Mouse (Mus musculus): Measurements from ENCODE around the gene Bud13. TPM values are rescaled to one million over a fixed set of nuclear protein-coding genes. Genes with fewer than 3 reads are reported as not detected.

Bud13 gene
- total and polyA plus RNA-seq, 2 experiments from 2014 or later: 11.8 to 12.6 TPM

- H3K4me1 ChIP-seq (ENCODE audit: insufficient read depth, low read length): no peaks in the 10 kb centered on the region
- WGBS: 88% methylated on average over 7 of the region's 7 CpGs
- no peak overlapping the region for H3K4me2 ChIP-seq (ENCODE audit: low read depth, low read length)
- no peak overlapping the region for H3K27ac ChIP-seq
- H3K4me3 ChIP-seq (ENCODE audit: low read length): no peak overlapping the region
- no peaks in the 10 kb centered on the region for H3K27me3 ChIP-seq (ENCODE audit: insufficient read depth, low read length)
- no peaks in the 10 kb centered on the region for H3K36me3 ChIP-seq (ENCODE audit: insufficient read depth, low read length)
- H3K9me3 ChIP-seq (ENCODE audit: low read length): no peaks in the 10 kb centered on the region
- H3K9ac ChIP-seq (replicated peaks; ENCODE audit: low read length): no peak overlapping the region
- ATAC-seq: no peak
- DNase-seq (ENCODE audit: low spot score): no peak
- TF ChIP-seq CTCF (IDR thresholded peaks at IDR 0.05; ENCODE audit: low read depth): no peak
Measured at GRCm38 (mm10) chr9:46261131-46261530, 21.7 kb upstream of the Bud13 start.

DNA sequence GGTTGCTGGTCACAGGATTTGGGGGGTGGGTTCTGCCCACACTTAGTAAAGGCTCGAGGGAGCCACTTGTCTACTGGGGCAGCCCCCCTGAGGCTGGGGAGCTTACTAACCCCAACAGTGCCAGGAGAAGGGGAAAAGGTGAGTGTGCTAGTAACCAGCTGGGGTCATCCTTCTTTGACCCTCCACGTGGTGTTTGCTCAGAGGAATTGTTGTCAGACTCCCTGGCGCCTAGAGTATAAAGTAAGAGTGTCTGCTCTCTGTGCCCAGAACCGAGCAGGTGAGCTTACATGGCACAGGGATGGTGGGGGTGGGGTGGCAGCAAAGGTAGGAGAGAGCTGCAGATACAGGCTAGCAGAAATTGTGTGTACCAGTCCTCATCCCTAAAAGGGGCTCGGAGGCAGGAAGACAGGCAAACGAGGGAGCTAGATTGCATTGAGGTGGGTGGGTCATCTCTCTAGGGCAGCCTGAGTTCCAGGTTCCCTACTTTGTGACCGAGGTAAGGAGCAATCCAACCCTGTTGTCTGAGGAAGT is 14.4 kb upstream of the Bud13 start, which contains the start of gene Apoa5:
Gene Apoa5, plus strand, starts transcription at position 291 of the 531 bp plus-strand sequence.
- Histone ChIP-seq H3K9ac (replicated peaks; ENCODE audit: low read length) (no peak within 1 kb of the TSS), H3K4me1 (ENCODE audit: insufficient read depth, low read length) (no peaks in the 10 kb centered on the region), H3K27ac (no peak within 1 kb of the TSS), H3K9me3 (ENCODE audit: low read length) (no peaks in the 10 kb centered on the region), H3K27me3 (ENCODE audit: insufficient read depth, low read length) (no peaks in the 10 kb centered on the region; the same call in 1 of the 2 replicates), H3K4me2 (ENCODE audit: low read depth, low read length) (no peak within 1 kb of the TSS), H3K4me3 (ENCODE audit: low read length) (no peak within 1 kb of the TSS), H3K36me3 (ENCODE audit: insufficient read depth, low read length) (no peaks in the 10 kb centered on the region)
- WGBS: 57% methylated on average over 7 of the region's 7 CpGs
- ATAC-seq (no peak), DNase-seq (ENCODE audit: low spot score) (no peak)
- TF ChIP-seq CTCF (IDR thresholded peaks at IDR 0.05; ENCODE audit: low read depth): no peak

DNA sequence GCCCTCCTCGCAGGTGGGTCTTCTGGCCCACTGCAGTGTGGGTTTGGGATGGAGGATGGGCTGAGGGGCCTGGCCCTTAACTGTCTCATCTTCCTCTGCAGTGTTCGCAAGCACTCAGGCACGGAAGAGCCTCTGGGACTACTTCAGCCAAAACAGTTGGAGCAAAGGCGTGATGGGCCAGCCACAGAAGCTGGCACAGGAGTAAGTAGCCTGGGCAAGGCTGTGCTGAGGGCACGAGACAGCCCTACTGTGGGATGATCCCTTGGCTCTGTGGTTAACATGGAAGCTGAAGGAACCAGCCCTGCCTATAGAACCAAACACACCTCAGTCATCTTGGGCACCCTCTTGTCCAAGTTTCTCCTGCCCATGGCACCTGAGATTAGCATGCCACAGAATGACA is 13.7 kb upstream of the Bud13 start:
- no peak for DNase-seq (ENCODE audit: low spot score)
- H3K9me3 ChIP-seq (ENCODE audit: low read length): no peaks in the 10 kb centered on the region
- H3K27ac ChIP-seq: no peak overlapping the region
- no peaks in the 10 kb centered on the region for H3K36me3 ChIP-seq (ENCODE audit: insufficient read depth, low read length)
- H3K9ac ChIP-seq (replicated peaks; ENCODE audit: low read length): no peak overlapping the region
- H3K4me1 ChIP-seq (ENCODE audit: insufficient read depth, low read length): peaks cover 5% of the 10 kb centered on the region; the same call in 1 of the 2 replicates
- no peaks in the 10 kb centered on the region; the same call in 1 of the 2 replicates for H3K27me3 ChIP-seq (ENCODE audit: insufficient read depth, low read length)
- H3K4me3 ChIP-seq (ENCODE audit: low read length): no peak overlapping the region
- 85% methylated on average over 5 of the region's 5 CpGs for WGBS
- H3K4me2 ChIP-seq (ENCODE audit: low read depth, low read length): no peak overlapping the region
- TF ChIP-seq CTCF (IDR thresholded peaks at IDR 0.05; ENCODE audit: low read depth): no peak
- no peak for ATAC-seq

GRCm38 (mm10) chr9:46270782-46271181 is 12.0 kb upstream of the Bud13 start:
- H3K36me3 ChIP-seq (ENCODE audit: insufficient read depth, low read length): peaks cover 9% of the 10 kb centered on the region
- peaks cover 5% of the 10 kb centered on the region; the same call in 1 of the 2 replicates for H3K4me1 ChIP-seq (ENCODE audit: insufficient read depth, low read length)
- no peaks in the 10 kb centered on the region; the same call in 1 of the 2 replicates for H3K27me3 ChIP-seq (ENCODE audit: insufficient read depth, low read length)
- no peak overlapping the region for H3K4me2 ChIP-seq (ENCODE audit: low read depth, low read length)
- H3K27ac ChIP-seq: no peak overlapping the region
- TF ChIP-seq CTCF (IDR thresholded peaks at IDR 0.05; ENCODE audit: low read depth): no peak
- no peak overlapping the region for H3K4me3 ChIP-seq (ENCODE audit: low read length)
- H3K9ac ChIP-seq (replicated peaks; ENCODE audit: low read length): no peak overlapping the region
- no peak for DNase-seq (ENCODE audit: low spot score)
- 94% methylated on average over 4 of the region's 4 CpGs for WGBS
- no peaks in the 10 kb centered on the region for H3K9me3 ChIP-seq (ENCODE audit: low read length)
- no peak for ATAC-seq

DNA sequence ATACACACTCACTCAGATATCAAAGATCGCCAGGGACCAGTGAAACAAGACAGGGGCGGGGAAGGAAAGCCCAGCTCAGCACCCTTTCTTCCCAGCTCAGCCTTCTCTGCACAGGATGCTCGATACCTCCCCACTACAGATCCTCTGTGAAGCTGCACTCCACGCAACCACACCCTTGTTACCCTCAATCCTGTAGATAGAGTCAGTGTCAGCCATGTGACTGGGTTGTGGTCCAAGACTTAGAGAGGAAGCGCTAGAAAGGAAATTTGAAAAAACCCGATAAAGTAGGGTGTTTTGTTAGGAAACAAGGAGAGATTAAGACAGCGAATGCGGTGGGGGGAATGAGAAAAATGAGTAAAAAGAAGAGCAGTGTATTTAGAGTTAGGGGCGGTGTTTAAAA is 10.7 kb upstream of the Bud13 start:
- H3K4me3 ChIP-seq (ENCODE audit: low read length): no peak overlapping the region
- TF ChIP-seq CTCF (IDR thresholded peaks at IDR 0.05; ENCODE audit: low read depth): no peak

GRCm38 (mm10) chr9:46272677-46273454 is 9.9 kb upstream of the Bud13 start, which contains the start of gene Zpr1:
Gene Zpr1, plus strand, starts transcription at chr9:46273064.
- Histone ChIP-seq H3K9me3 (ENCODE audit: low read length) (no peaks in the 10 kb centered on the region), H3K36me3 (ENCODE audit: insufficient read depth, low read length) (peaks cover 30% of the 10 kb centered on the region), H3K9ac (replicated peaks; ENCODE audit: low read length) (peak within 1 kb of the TSS; percentile 68), H3K4me3 (ENCODE audit: low read length) (peak within 1 kb of the TSS; percentile 71), H3K27ac (peak within 1 kb of the TSS; percentile 70), H3K27me3 (ENCODE audit: insufficient read depth, low read length) (no peaks in the 10 kb centered on the region; the same call in 1 of the 2 replicates), H3K4me1 (ENCODE audit: insufficient read depth, low read length) (peaks cover 5% of the 10 kb centered on the region; the same call in 1 of the 2 replicates), H3K4me2 (ENCODE audit: low read depth, low read length) (peak within 1 kb of the TSS; percentile 95)
- DNase-seq (ENCODE audit: low spot score): peak; percentile 95
- TF ChIP-seq CTCF (IDR thresholded peaks at IDR 0.05; ENCODE audit: low read depth): peak; percentile 57
- WGBS: 6% methylated on average over 45 of the region's 45 CpGs
- ATAC-seq: peak; percentile 96

More for the DNA sequence above, 10.7 kb upstream of the Bud13 start:
- Histone ChIP-seq H3K27me3 (ENCODE audit: insufficient read depth, low read length) (no peaks in the 10 kb centered on the region; the same call in 1 of the 2 replicates), H3K36me3 (ENCODE audit: insufficient read depth, low read length) (peaks cover 22% of the 10 kb centered on the region), H3K27ac (no peak overlapping the region), H3K9ac (replicated peaks; ENCODE audit: low read length) (no peak overlapping the region), H3K4me1 (ENCODE audit: insufficient read depth, low read length) (peaks cover 5% of the 10 kb centered on the region; the same call in 1 of the 2 replicates), H3K9me3 (ENCODE audit: low read length) (no peaks in the 10 kb centered on the region), H3K4me2 (ENCODE audit: low read depth, low read length) (peak overlapping the region; percentile 95; the same call in 1 of the 2 replicates)
- ATAC-seq: no peak
- 89% methylated on average over 9 of the region's 9 CpGs for WGBS
- DNase-seq (ENCODE audit: low spot score): no peak
